Mouse (Mus musculus): Measurements from ENCODE around the gene Gmps.

The Gmps gene

DNA sequence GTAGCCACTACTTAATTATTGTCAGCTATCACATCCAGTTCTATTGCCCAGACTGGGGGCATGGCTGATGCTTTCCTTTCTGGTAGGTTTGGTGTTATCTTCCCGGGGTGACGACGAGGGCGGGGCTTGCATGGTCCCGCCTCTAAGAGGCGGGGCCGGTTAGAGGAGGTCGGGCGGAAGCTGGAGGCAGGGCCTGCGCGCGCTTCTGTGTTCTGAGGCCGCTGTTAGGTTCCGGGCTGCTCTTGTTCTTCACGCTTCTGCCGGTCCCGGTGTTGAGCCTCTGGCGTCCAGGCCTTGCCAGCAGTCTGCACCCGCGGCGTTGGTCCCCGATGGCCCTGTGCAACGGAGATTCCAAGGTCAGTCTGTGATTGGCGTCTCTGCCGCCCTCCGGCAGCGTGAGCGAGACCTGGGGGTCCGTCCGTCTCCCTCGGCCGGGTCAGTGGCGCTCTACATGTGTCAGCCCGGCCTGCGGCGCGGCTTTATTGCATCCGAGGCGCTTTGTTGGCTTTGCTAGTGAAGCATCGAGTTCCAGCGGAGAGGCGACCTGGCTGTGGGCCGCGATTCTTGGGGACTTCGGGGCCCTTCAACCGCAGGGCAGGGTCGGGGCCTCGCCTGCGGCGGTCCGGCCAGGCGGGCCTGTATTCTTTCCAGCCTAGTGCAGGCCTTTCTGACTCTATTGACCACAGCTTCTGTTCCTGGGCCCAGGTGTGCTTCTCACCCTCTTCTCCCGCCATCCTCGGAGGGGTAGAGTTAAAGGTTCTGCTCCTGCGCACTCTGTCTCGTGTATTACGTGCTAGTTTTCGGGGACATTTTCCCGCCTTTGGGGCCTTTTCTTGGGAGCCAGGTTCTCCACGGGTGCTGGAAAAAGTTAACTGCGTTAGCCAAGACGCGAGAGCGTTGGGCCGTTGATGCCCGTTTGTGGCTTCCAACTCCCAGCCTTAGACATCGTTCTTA, at the start of gene Gmps:
Gene Gmps, plus strand, starts transcription at position 152 of the 954 bp plus-strand sequence.
- peak; percentile 89 for DNase-seq (ENCODE audit: low read depth, low spot score)

DNA sequence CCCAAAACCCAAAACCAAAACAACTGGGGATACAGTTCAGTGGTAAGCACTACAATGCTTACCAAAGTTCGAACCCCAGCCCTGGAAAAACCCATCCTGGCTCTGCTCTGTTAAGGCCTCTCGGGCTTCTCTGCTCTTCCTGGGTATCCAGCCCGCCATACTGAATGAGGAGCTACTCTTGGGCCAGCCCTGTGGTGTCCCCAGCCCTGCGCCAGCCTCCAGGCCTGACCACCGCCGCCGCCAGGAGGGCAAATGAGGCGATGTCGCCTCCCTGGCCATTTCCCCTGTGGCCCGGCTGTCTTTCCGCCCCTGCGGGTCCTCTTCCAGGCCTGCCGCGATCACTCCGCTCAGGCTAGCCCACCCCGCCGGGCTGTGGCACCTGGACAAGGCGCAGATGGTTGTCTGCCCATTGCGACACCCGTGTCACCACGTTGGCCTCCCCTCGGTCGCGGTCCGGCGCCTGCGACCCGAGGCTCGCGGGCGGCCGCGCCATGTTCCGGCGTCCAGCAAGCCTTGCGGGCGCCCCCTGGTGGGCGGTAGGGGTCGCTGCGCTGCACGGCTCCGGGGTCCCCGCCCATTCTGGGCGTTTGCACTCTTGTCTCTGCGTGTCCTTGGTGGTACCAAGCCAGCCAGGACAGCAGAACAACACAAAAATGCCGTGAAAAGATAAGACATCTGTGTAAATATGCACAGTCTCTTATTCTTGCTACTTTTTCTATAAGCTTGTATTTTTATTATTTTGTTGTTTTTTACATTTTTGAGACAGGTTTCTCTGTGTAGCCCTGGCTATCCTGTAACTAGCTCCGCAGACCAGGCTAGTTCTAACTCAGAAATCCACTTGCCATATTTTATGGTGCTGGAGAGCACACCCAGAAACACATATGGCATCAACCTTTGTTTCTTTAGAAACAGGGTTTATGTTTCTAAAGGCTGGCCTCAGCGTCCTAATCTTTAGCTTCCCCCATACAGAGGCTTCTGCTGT, 46.7 kb upstream of the Gmps start, which contains the start of gene E130311K13Rik:
Gene E130311K13Rik, minus strand, starts transcription at position 595 of the 982 bp plus-strand sequence.
- DNase-seq (ENCODE audit: low read depth, low spot score): peak; percentile 61

DNA sequence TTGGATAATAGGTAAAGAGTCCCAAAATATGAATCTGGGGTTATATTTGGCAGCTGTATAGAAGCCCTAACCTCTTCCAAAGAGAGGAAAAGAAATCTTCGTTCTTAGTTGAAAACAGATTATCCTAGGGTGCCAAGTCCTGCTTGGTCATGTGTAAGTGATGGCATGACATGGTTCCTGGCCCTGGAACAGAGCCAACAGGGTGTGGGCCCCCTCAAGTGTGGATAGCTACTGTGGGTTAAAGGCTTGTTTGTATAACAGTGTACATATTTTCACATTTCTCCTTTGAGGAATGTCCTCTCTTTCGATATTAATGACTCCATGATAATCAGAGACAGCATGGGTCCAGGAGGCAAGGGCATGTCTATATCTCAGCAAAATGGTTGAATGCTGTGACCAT, 37.0 kb upstream of the Gmps start:
- no peak for DNase-seq (ENCODE audit: low read depth, low spot score)

DNA sequence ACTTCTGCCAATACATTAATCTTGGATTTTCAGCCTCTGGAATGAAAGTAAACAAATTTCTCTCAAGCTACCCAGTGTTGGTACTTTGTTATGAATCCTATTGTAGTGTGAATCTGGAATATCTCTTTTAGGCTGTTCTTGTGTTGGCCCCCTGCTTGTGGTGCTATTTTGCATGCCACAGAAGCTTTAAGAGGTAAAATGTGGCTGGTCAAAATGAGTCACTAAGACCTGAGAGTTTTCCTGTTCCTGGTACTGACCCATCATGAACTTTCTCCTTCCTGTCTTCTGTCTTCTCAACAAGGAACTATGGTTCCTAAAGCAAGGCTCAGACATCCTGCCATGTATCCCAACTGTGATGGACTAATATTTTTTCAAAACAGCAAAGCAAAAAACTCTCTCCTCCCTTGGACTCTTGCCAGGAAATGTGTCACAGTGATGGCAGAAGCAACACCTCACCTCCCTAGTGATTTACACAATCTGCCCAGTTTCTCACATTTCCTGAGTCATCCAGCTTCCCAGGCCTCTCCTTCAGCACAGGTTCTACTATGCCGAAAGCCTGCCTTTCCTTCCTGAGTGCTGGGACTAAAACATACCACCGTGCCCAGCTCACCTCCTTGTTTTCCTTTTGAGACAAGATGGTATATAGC, 34.6 kb upstream of the Gmps start:
- DNase-seq (ENCODE audit: low read depth, low spot score): no peak

DNA sequence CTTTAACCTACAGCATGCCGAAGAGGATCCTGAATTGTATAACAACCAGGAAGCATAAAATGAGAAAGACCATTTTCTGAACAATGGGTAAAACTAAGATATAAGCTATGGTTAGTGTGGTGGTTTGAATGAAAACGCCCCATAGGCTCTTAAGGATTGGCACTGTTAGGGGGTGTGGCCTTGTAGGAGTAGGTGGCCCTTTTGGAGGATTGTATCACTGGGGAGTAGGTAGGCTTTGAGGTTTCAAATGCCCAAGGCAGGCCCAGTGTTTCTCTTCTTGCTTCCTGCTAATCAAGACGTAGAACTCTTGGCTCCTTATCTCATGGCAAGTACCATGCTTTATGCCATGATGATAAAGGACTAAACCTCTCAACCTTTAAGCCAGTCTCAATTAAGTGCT, 26.1 kb upstream of the Gmps start:
- no peak for DNase-seq (ENCODE audit: low read depth, low spot score)

DNA sequence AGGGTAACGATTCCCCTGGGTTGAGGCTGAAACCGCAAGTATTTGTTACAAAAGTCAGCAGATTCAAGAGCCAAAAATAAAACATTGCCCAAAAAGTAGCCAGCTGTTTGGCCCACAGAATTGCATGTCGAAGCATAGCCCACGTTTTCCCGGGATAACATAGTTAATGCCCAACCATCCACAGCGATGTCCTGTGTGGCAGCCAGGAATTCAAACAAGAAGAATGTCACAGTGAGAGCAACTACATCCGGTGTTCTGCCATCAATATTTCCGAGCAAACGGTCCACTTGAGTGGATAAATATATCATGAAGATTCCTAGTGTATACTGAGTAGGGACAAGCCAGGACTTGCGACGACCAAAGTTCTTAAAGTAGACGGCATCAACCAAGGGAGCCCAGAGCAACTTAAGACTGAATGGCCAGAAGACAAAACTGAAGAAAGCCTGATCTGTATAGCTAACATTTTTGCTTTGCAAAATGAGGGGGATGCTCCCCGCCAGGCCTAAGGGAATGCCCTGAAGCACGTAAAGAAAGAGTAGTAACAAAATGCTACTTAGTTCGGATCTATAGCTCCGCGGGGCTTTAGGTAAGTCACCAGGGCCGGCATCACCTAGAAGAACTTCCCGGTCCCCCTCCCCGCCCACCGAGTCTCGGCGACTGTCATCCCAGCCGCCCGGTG, 12.3 kb upstream of the Gmps start:
- DNase-seq (ENCODE audit: low read depth, low spot score): peak; percentile 17

DNA sequence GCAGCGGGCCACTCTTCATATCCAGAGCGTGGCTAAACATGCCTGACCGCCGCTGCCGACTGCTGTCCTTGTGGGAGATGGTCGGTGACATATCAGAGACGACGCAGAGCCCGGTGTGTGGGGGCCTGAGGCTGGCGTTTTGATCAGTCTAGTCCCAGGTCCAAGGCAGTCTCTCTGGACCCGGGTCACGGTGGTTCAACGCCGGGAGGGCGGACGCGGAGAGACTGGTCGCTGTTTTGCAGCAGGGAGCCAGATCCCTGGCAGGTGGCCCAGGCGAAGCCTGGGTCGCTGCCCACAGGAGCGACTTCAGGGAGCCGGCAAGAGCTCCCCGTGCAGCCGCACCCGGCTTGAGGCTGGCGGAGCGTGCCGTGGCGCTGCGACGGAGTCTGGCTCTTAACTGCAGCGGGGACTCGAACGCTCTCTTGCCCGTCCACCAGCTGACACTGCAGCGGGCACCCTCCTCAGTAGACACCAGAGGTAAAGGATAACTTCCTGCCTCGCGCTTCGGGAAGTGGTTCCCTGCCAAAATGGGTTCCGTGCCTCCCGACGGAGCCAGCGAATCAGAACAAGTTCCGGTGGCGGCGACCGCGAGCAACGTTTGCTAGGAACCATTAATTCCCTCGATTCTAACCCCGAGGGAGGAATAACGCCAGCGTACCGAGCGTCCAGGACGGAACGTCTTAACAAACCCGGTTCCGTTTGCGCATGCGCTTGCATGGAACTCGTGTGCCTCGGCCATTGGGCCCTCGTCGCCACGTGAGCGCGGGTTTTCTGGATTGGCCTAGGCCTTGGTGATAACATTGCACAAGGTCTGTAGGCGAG, 11.6 kb upstream of the Gmps start, which contains the start of gene Slc33a1:
Gene Slc33a1, minus strand, starts transcription at position 669 of the 822 bp plus-strand sequence.
- peak; percentile 99 for DNase-seq (ENCODE audit: low read depth, low spot score)

DNA sequence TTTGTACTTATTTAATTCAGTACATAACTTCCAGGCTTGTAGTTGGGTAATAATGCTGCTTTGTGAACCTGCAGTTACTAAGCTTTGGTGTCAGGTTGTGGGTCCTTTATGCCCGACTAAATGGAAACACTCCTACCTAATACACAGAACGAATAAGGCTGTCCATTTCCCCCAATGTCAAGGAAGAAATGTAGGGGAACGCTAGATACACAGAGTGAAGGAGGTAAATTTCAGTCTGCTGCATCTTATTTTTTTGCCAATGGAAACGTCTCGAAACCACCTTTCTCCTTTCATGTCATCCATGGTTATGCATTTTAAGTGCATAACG, 11.0 kb upstream of the Gmps start:
- no peak for DNase-seq (ENCODE audit: low read depth, low spot score)

DNA sequence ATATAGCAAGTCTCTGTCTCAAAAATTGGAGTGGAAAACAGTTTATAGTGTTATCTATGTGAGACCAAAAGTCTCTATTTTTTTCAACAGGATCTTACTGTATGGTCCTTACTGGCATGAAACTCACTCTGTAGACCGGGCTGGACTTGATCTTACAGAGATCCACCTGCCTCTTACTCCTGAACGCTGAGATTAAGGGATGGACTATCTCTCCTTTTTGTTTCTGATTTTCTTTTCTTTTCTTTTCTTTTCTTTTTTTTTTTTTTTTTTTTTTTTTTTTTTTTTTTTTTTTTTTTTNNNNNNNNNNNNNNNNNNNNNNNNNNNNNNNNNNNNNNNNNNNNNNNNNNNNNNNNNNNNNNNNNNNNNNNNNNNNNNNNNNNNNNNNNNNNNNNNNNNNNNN, 10.0 kb upstream of the Gmps start:
- DNase-seq (ENCODE audit: low read depth, low spot score): no peak

DNA sequence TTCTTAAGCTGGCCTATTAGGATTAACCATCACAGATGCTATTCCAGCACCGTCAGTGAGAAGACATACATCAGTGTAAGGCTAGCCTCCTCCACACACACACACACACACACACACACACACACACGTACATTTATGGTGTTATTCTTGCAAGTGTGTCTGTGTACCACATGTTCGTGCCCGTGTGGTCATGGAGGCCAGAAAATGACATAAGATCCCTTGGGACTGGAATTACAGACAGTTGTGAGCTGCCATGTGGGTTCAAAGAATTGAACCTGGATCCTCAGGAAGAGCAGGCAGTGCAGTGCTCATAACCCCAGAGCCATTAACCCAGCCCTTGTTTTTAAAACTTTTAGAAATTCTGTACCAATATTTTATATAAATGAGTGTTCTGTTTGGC, 2.0 kb downstream of the Gmps start:
- DNase-seq (ENCODE audit: low read depth, low spot score): no peak

DNA sequence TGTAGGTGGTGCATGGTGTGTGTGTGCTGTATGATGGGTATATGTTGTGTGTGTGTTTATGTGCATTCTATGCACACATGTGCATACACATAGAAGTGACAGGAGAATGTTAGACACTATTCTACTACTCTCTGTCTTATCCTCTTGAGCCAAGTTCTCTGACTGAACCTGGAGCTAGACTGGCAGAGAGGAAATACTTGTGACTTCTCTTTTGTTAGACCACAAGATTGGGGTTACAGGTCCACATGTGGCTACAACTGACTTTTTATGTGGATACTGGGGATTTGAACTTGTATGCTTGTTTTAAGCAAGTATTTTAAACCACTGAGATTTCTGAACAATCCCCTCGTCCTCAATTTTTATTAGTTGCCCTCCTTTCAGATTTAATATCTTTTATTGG, 10.8 kb downstream of the Gmps start:
- DNase-seq (ENCODE audit: low read depth, low spot score): no peak

DNA sequence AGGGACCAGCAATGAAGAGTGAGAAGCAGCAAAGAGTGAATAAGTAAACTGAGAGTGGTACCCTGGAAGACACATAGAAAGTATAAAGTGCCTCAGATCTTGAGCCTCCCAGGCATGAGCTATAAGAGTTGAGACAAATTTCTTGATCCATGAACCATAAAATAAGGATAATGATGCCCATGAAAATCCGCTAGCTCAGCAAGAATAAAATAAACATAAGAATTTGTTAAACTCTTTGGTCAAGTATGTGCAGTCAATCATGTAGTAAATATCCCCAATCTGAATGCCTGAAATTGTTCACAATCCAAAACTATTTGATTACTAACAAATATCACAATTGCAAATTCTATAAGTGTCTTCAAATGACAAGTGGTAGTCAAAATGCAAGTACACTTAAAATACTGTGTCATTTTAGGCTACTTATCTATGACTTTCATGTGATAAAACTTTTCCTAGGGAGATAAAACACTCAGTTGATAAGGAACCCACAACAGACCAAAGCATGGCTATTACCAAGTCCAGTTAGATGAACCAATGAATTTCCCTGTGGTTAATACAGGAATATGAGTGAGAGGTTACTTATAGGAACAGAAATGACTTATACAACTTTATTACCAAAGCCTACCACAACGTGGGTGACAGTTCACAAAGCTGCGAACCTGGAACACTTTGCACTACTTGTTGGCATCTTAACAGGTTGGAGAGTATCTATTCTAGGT, 13.0 kb downstream of the Gmps start:
- DNase-seq (ENCODE audit: low read depth, low spot score): no peak

DNA sequence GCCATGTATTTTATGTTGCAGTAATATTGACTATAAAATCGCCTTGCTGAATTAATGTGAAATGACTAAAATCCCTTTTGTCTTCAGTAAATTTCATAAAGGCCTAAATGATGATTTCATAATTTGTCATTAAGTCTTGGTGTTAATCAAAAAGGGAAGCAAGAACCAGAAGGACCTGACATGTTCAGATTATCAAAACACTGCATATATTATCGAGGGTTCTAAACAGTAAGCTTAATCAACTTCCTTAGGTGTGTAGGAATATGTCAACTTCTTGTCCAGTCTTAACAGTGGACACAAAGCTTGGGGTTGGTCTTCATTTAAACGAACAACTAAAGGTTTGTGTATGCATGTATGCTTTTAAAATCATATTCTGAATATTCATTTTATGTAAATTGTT, 45.5 kb downstream of the Gmps start:
- DNase-seq (ENCODE audit: low read depth, low spot score): no peak

DNA sequence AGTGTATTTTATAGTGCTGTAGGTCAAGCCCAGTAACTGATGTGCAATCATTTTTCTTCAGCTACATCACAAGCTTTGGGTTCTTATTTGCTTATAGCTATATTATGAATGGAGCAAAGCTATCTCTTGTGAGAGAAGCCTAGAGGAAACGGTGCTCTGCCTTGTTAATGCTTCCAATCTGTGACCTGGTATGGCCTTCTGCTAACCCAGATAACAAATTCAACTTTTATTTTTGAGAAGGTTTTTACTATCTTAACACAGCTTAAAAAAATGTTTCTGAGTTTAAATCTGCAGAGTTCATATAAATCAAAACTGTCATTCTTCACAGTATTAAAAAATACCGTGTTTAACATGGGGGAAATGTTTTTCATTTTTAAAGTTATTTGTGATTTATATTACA, 46.0 kb downstream of the Gmps start:
- DNase-seq (ENCODE audit: low read depth, low spot score): no peak

DNA sequence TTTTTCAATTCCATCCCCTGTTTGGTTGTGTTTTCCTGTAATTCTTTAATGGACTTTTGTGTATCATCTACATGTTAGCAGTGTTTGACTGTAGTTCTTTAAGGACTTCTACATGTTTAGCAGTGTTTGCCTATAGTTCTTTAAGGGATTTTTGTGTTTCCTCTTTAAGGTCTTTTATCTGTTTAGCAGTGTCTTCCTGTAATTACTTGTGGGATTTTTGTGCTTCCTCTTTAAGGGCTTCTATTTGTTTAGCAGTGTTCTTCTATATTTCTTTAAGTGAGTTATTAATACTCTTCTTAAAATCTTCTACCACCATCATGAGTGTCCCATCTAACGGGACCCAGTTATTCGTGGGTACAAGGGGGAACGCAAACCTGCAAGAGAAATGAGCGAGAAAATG, 53.9 kb downstream of the Gmps start:
- DNase-seq (ENCODE audit: low read depth, low spot score): no peak

DNA sequence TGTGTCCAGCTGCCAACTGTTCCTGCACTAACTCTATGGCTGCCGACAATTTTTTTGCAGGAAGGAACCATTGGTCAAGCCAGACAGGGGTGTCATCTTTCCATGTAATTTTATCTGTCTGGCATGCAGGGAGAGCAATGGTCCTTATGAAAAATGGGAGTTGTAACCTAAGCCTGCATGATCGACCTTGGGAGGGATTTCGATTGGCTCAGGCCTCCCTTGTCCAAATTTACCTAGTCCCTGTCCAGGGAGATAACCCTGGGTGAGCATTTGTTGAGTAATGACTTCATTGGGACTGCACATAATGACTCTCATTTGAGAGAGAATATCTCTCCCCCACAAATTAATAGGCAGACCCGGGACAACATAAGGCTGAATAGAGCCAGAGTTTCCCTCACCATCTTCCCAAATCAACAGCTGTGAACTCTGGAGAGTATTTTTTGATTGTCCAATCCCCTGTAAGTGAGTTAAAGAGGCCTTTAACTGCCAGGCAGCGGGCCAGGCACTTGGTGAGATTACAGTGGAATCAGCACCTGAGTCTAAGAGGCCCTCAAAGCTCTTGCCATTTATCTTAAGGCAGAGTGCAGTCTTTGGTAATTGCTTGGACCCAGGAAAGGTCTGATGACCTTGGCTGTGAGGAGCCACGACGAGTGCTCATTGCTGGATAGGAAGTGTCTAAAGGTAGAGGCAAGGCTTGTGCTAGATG, 62.4 kb downstream of the Gmps start:
- no peak for DNase-seq (ENCODE audit: low read depth, low spot score)

DNA sequence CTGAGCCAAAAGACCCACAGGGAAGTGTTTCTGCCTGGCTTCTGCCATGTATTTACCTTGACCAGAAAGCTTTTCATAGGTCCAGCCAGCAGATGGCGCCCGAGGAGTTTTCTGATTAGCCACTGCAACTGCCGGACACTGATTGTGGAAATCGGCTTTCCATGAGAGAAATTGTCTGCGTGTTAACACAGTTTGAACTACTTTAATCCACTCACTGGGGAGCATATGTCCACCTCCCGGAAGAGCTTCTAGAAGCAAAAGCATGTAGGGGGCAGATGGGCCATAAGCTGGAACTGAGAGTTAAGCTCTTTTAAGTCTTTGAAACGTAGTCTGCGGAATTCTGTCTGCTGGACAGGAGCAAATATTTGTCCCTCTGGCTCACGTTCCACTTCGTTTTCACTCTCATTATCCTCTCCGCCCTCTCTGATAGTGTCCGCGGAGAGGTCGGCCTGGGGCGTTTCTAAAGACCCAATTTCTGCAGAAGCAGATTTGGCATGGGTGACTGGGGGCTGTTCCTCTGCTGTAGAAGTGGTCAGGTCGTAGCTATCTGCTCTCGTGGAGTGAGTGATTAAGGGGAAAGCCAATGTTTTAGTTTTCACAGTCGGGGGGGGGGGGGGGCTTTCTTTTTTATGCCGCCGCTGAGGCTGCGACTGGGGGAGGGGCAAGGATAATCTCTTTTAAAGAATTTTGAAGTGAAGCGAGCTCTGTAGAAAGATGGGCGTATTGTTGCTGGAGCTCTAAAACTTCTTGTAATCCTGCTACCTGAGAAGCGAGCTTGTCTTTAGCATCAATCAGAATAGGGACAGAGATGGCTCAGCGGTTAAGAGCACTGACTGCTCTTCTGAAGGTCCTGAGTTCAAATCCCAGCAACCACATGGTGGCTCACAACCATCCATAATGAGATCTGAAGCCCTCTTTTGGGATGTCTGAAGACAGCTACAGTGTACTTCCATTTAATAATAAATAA, 64.2 kb downstream of the Gmps start:
- peak; percentile 27 for DNase-seq (ENCODE audit: low read depth, low spot score)

Data from c-Kit-negative CD71-positive TER-119-positive erythroid progenitor cells, embryonic 14.5 days (primary cell).